Mouse (Mus musculus): Measurements from ENCODE around the gene Psma5. TPM values are rescaled to one million over a fixed set of nuclear protein-coding genes. Genes with fewer than 3 reads are reported as not detected.

Psma5 gene
- total RNA-seq, 2 experiments from 2014 or later, result 39.8 to 55.6 TPM

GRCm38 (mm10) chr3:108300455-108301030 is 43.8 kb downstream of the Psma5 start:
- no peak for ATAC-seq (replicated peaks; ENCODE audit: low FRiP score, poor library complexity, severe bottlenecking)

GRCm38 (mm10) chr3:108303683-108304082 is 47.0 kb downstream of the Psma5 start:
- no peak for ATAC-seq (replicated peaks; ENCODE audit: low FRiP score, poor library complexity, severe bottlenecking)

GRCm38 (mm10) chr3:108304747-108305146 is 48.0 kb downstream of the Psma5 start:
- ATAC-seq (replicated peaks; ENCODE audit: low FRiP score, poor library complexity, severe bottlenecking), result no peak

GRCm38 (mm10) chr3:108306387-108306786 is 49.7 kb downstream of the Psma5 start:
- ATAC-seq (replicated peaks; ENCODE audit: low FRiP score, poor library complexity, severe bottlenecking), result no peak

GRCm38 (mm10) chr3:108307485-108307884 is 50.8 kb downstream of the Psma5 start:
- ATAC-seq (replicated peaks; ENCODE audit: low FRiP score, poor library complexity, severe bottlenecking), result no peak

- no peak for ATAC-seq (replicated peaks; ENCODE audit: low FRiP score, poor library complexity, severe bottlenecking)
These were observed 54.2 kb downstream of the Psma5 start for GRCm38 (mm10) chr3:108310921-108311341.

GRCm38 (mm10) chr3:108311688-108312087 is 55.0 kb downstream of the Psma5 start:
- no peak for ATAC-seq (replicated peaks; ENCODE audit: low FRiP score, poor library complexity, severe bottlenecking)

- ATAC-seq (replicated peaks; ENCODE audit: low FRiP score, poor library complexity, severe bottlenecking), result no peak
These were observed 55.7 kb downstream of the Psma5 start for GRCm38 (mm10) chr3:108312414-108312813.

- ATAC-seq (replicated peaks; ENCODE audit: low FRiP score, poor library complexity, severe bottlenecking), result no peak
These were observed 56.4 kb downstream of the Psma5 start for GRCm38 (mm10) chr3:108313138-108313537.

- ATAC-seq (replicated peaks; ENCODE audit: low FRiP score, poor library complexity, severe bottlenecking), result no peak
These were observed 57.4 kb downstream of the Psma5 start for GRCm38 (mm10) chr3:108314038-108314675.

GRCm38 (mm10) chr3:108318517-108318916 is 61.8 kb downstream of the Psma5 start:
- ATAC-seq (replicated peaks; ENCODE audit: low FRiP score, poor library complexity, severe bottlenecking), result no peak

- ATAC-seq (replicated peaks; ENCODE audit: low FRiP score, poor library complexity, severe bottlenecking), result no peak
These were observed 64.9 kb downstream of the Psma5 start for GRCm38 (mm10) chr3:108321671-108322070.

GRCm38 (mm10) chr3:108322136-108322535 is 65.4 kb downstream of the Psma5 start:
- no peak for ATAC-seq (replicated peaks; ENCODE audit: low FRiP score, poor library complexity, severe bottlenecking)

- peak; percentile 83 for ATAC-seq (replicated peaks; ENCODE audit: low FRiP score, poor library complexity, severe bottlenecking)
These were observed 66.2 kb downstream of the Psma5 start for GRCm38 (mm10) chr3:108322962-108323361.

- ATAC-seq (replicated peaks; ENCODE audit: low FRiP score, poor library complexity, severe bottlenecking), result no peak
These were observed 68.1 kb downstream of the Psma5 start for GRCm38 (mm10) chr3:108324837-108325236.

GRCm38 (mm10) chr3:108325521-108325920 is 68.8 kb downstream of the Psma5 start:
- ATAC-seq (replicated peaks; ENCODE audit: low FRiP score, poor library complexity, severe bottlenecking), result no peak

GRCm38 (mm10) chr3:108327275-108327674 is 70.5 kb downstream of the Psma5 start:
- ATAC-seq (replicated peaks; ENCODE audit: low FRiP score, poor library complexity, severe bottlenecking), result no peak

- no peak for ATAC-seq (replicated peaks; ENCODE audit: low FRiP score, poor library complexity, severe bottlenecking)
These were observed 71.2 kb downstream of the Psma5 start for GRCm38 (mm10) chr3:108327916-108328315.

GRCm38 (mm10) chr3:108328441-108328841 is 71.7 kb downstream of the Psma5 start:
- ATAC-seq (replicated peaks; ENCODE audit: low FRiP score, poor library complexity, severe bottlenecking), result no peak
